Mouse (Mus musculus): ENCODE data around the gene Lrrc75a.

The Lrrc75a gene

DNA sequence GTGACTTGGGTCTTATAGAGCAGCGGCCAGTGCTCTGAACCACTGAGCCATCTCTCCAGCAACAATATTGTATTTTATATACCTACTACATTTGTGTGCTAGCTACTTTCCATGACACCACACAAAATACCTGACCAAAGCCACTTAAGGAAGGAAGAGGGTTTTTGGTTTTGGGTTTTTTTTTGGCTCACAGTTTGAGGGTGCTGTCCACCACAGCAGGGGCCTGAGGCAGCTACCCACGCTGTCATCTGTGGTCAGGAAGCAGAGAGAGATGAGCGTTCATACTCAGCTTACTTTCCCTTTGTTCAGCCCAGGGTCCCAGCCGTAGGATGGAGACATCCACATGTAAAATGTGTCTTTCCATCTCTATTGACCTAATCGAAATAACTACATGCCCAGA, 61.3 kb downstream of the Lrrc75a start:
- DNase-seq, result no peak

- DNase-seq, result no peak
Observed at GRCm38 (mm10) chr11:62584671-62585206, 63.6 kb downstream of the Lrrc75a start.

GRCm38 (mm10) chr11:62583031-62583430, 65.3 kb downstream of the Lrrc75a start:
- no peak for DNase-seq

DNA sequence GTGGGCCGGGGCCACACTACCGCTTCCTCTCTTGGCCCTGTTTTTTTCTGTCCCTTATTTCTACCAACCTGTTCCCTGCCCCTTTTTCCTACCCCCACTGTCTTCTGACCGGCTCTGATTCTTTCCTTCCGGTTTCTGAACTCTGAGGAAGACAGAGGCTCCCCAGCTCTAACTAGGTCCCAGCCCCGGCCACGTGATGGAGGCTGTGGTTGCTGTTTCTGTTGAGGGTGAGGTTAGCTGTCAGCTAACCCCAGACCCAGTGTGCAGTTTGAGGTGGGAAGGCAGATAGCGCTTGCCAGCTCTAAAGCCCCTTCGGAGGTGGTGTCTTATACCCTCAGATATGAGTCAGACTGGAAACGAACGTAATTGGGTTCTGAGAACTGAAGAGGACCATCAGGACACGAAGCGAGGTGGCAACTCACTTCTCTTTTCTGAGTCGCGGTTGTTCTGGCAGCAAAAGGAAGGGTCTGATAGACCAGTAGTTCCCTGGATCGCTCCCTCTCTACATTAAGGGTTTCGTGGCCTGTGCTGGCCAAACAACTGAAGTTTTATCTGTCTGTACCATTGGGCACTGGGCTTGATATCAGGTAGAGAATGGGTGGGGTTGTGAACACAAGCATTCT, 71.7 kb downstream of the Lrrc75a start:
- DNase-seq, result no peak

DNA sequence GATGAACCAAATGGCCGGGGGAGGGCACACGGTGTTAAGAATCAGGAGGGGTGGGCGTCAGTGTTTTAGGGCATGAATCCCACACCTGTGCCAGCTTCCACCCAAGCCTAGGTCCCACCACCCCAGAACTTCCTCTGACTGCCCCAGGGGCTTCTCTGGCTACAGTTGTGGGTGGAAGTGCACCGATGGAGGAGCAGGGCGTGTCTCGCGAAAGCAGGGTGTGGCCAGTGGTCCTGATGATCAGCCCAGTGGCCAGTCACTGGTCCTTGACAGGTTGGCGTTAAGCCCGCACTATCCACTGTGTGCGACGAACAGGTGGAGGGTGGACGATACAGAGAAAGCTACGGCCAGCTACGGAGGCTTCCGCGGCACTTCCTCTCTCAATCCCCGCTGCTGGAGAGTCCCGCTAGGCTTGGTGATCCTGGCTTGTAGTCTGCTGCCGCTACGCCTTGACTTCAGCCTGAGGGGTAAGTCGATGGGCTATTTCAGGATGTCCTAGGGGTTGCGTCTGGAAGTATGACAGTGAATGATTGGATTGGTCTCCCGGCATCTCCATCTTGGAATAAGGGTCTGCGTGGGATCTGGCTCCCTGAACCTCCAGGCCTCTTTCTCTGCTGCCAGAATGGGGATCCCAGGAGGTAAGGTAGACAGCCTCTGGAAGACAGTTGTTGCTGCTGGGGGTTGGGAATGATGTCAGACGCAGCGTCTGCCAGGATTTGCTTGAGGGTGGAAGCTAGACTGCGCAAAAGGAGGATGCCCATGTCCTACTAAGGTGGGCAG, 72.5 kb downstream of the Lrrc75a start:
- peak; percentile 47 for DNase-seq

GRCm38 (mm10) chr11:62575297-62575658, 73.0 kb downstream of the Lrrc75a start:
- DNase-seq, result peak; percentile 88

DNA sequence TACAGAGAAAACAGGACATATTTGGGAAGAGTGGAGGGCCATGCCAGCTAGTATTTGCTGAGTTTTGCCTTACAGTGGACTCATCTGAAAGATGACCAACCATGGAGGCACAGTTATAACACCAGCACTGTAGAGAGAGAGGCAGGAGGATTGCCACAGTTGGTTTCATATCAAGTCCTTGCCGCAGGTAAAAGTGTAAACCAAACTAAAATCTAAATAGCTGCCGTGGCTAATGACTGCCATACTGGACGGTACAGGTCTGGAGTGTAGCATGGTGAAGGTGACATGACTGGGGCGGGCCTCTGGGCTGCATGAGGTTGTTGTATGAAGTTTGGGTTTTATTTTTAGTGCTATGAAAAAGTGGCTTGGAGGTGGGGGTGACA, 73.6 kb downstream of the Lrrc75a start:
- no peak for DNase-seq

- no peak for DNase-seq
Observed at GRCm38 (mm10) chr11:62573959-62574702, 74.2 kb downstream of the Lrrc75a start, which contains the start of gene Trpv2. Gene Trpv2, plus strand, starts transcription at chr11:62574486.

DNA sequence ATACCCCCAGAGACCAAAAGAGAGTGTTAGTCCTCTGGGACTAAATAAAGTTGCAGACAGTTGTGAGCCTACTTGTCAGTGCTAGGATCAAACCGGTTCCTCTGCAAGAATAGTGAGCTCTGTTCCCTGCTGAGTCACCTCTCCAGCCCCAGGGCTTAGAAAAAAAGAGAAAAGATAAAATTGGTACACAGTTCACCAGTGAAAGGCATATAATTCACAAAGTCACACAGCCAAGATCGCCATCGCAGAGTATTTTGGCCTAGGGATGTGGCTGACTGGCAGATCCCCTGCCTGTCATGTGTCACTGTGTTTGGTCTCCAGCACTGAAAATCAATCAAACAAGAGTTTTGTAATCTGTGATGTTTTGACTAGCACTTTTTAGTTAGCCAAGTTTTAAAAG, 80.0 kb downstream of the Lrrc75a start:
- no peak for DNase-seq

DNA sequence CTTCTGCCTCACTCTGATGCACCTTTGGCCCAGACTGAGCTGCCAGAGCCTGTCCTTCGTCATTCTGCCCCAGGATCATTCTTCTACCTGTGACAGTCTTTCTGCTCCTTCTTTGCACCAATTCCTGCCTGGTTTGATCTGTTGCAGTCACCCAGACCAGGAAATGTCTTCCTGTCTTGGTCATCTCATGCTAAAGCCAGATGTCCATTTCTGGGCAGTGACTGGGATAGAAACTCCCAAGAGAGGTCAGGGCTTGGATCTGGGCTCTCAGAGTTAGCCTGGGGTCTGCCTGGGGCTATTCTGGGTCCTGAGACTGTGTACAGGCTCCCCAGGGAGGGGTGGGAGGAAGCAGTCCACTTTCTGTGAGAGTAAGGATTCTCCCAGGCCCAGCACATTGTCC, 82.1 kb downstream of the Lrrc75a start:
- no peak for DNase-seq

DNA sequence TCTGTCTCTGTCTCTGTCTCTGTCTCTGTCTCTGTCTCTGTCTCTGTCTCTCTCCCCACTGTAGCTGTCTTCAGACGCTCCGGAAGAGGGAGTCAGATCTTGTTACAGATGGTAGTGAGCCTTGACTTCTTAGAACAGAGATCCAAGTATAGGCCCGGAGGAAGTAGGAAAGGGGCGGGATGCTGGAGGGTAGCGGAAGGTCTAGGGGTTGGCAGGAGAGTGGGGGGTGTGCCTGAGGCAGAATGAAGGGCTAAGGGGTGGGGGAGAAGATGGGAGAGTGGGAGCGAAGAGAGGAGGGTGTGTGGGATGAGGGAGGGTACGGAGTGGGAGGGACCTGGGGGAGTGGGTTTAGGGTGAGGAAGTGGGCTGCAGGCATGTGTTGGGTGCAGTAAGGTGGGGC, 82.6 kb downstream of the Lrrc75a start:
- DNase-seq, result no peak

DNA sequence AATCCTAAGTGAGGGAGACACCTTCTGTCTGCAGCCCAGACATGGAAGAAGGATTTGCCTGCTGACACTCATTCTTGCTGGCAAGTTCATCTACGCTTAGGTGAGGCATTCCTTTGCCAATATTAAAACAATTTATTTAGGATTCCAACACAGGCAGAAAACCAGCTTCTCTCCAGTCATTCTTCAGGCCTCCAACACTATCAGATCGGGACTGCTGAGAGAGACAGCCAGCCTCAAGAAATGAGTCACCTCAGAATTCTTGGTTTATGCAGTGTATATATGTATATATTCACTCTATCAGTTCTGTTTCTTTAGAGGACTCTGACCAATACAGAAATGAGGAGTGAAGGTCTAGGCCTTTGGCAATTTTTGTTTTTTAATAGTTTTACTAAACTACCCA, 84.7 kb downstream of the Lrrc75a start:
- DNase-seq, result no peak

GRCm38 (mm10) chr11:62560463-62561016, 87.8 kb downstream of the Lrrc75a start:
- no peak for DNase-seq

GRCm38 (mm10) chr11:62558961-62559646, 89.2 kb downstream of the Lrrc75a start:
- DNase-seq, result no peak

GRCm38 (mm10) chr11:62558152-62558551, 90.2 kb downstream of the Lrrc75a start:
- no peak for DNase-seq

DNA sequence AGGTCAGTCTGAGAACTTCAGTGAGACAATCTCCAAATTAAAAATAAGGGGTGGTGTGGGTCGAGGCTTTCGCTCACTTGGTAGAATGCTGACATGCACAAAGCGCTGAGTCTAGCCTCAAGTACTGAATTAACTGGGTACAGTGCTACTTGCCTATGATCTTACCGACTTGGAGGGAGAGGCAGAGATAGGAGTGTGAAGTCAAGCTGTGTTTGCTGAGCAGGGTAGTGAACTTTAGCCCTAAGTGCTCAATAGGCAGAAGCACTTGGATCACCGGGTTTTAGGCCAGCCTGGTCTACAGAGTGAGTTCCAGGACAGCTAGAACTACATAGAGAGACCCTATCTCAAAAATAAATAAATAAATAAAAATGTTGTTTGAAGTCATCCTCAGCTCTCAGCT, 91.1 kb downstream of the Lrrc75a start:
- no peak for DNase-seq

- DNase-seq, result no peak
Observed at GRCm38 (mm10) chr11:62555896-62556412, 92.4 kb downstream of the Lrrc75a start.

DNA sequence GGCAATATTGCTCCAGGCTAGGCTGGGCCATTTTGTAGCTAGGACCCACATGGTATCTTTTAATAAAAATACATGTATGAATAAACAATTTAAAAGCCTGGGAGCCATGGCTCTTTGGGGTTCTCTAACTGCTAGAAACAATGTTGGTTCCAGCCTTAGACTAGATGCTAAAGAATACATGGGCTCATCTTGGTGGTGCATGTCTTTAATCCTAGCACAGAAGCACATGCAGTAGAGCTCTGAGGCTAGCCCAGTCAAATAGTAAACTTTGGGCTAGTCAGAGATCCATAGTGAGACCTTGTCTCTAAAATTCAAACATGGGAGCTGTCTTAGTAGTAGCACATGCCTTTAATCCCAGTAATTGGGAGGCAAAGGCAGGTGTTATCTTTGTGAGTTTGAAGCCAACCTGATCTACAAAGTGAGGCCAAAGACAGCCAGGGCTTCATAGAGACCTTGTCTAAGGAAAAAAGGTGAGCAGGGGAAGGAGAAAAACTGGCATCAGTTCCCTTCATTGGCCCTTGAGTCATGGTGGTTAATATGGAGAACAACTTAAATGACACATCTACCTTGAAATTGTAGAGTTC, 93.3 kb downstream of the Lrrc75a start:
- no peak for DNase-seq
